Mouse (Mus musculus) lung, embryonic 15.5 days (tissue): ENCODE results near the gene Olfr410. TPM values are rescaled to one million over a fixed set of nuclear protein-coding genes. Genes with fewer than 3 reads are reported as not detected.

Source experiments
- polyA plus RNA-seq: library from polyadenylated mRNA; unstranded; fragments of >200 nt; fragmentation: Nextera tagmentation; extraction: Ambion mirVana; gene quantifications from 2 replicates; pipeline ENCODE4 v1.2.1, GENCODE M21; 2015

The Olfr410 gene
- polyA plus RNA-seq, 1 experiment from 2014 or later: not detected

Other genes with a start within 250 kb of the Olfr410 start
- gene Olfr401, start 224.3 kb downstream of the Olfr410 start, polyA plus RNA-seq: not detected in 2 replicates
- not detected in 2 replicates for gene Olfr402, start 184.5 kb downstream of the Olfr410 start, polyA plus RNA-seq
- gene Olfr403, start 151.8 kb downstream of the Olfr410 start, polyA plus RNA-seq: not detected in 2 replicates
- gene Olfr43, start 126.7 kb downstream of the Olfr410 start, polyA plus RNA-seq: not detected in 2 replicates
- not detected in 2 replicates for gene Olfr406, start 78.2 kb downstream of the Olfr410 start, polyA plus RNA-seq
- not detected in 2 replicates for gene Olfr59, start 54.3 kb downstream of the Olfr410 start, polyA plus RNA-seq
- not detected in 2 replicates for gene Olfr411, start 14.6 kb upstream of the Olfr410 start, polyA plus RNA-seq
- gene Olfr412, start 24.0 kb upstream of the Olfr410 start, polyA plus RNA-seq: not detected in 2 replicates